8 mouse cellular contexts compared by ENCODE assay signal in the genomic region with DNA sequence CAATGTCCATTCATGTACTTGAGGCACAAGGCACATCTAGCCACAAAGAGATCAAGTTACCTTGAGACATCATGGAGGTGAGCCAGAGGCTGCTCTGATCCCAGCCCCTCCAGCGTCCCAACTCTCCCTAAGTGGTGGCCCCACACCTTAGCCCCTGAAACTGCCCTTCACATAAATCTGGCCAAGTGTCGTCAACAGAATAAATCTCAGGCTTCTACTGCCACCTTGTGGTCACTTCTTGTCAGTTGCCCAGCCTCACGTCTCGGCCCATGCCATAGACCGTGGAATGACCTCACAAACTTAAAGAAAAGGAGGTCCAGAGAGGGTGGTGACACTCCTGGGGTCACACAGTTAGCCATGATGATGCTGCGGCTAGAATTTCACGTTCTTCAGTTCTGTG.
DNase-seq lines count a peak whose midpoint lies in the region; ATAC-seq lines count a peak whose summit lies in the region.

No protein-coding gene starts in this region.

- H3K27ac ChIP-seq in limb, embryonic 12.5 days = no peak overlapping the region
- no peak overlapping the region for H3K27ac ChIP-seq in stomach, embryonic 16.5 days (ENCODE audit: low read length)

- H3K4me3 ChIP-seq in limb, embryonic 12.5 days (replicated peaks) = no peak overlapping the region
- H3K4me3 ChIP-seq in stomach, embryonic 16.5 days (replicated peaks; ENCODE audit: low read length) = no peak overlapping the region

- no peaks in the 10 kb centered on the region for H3K9me3 ChIP-seq in limb, embryonic 12.5 days
- H3K9me3 ChIP-seq in stomach, embryonic 16.5 days (replicated peaks; ENCODE audit: control insufficient read depth, low read length) = no peaks in the 10 kb centered on the region

- peak; percentile 89 for ATAC-seq in granulocyte monocyte progenitor cell, adult 5-6 weeks (replicated peaks; ENCODE audit: poor library complexity, severe bottlenecking)
- 0 out of 2 replicates have a peak, but pooled peaks have one; percentile 26 for ATAC-seq in limb, embryonic 12.5 days (ENCODE audit: insufficient number of reproducible peaks, insufficient read depth, low FRiP score, low TSS enrichment, low read depth)
- peak; percentile 47; the same call in 1 of the 2 replicates for ATAC-seq in stomach, embryonic 16.5 days (ENCODE audit: insufficient read depth, low FRiP score)

- H3K27me3 ChIP-seq in limb, embryonic 12.5 days = no peaks in the 10 kb centered on the region
- H3K27me3 ChIP-seq in stomach, embryonic 16.5 days (ENCODE audit: control insufficient read depth, insufficient read depth, low read length) = no peaks in the 10 kb centered on the region

- no peak overlapping the region for H3K9ac ChIP-seq in limb, embryonic 12.5 days (replicated peaks)
- H3K9ac ChIP-seq in stomach, embryonic 16.5 days (ENCODE audit: low read length) = no peak overlapping the region

- no peaks in the 10 kb centered on the region for H3K36me3 ChIP-seq in limb, embryonic 12.5 days
- no peaks in the 10 kb centered on the region for H3K36me3 ChIP-seq in stomach, embryonic 16.5 days (ENCODE audit: control insufficient read depth, insufficient read depth, low read length)

- peak; percentile 32 for DNase-seq in urinary bladder, adult 2 months (ENCODE audit: low spot score)
- no peak for DNase-seq in urinary bladder, postnatal 4 days (ENCODE audit: low spot score in 2 of 2)
- DNase-seq in embryo, embryonic 10.5 days (ENCODE audit: low spot score) = peak; percentile 92
- peak; percentile 66 for DNase-seq in kidney, adult 9 months
- DNase-seq in monocyte, adult 2 months (ENCODE audit: low read depth in 1 of 2, low spot score in 2 of 2) = peak; percentile 13 to 41

- H3K4me2 ChIP-seq in limb, embryonic 12.5 days = no peak overlapping the region
- no peak overlapping the region for H3K4me2 ChIP-seq in stomach, embryonic 16.5 days (ENCODE audit: low read depth, low read length)

- H3K4me1 ChIP-seq in limb, embryonic 12.5 days (replicated peaks) = no peaks in the 10 kb centered on the region
- no peaks in the 10 kb centered on the region for H3K4me1 ChIP-seq in stomach, embryonic 16.5 days (ENCODE audit: control insufficient read depth, insufficient read depth, low read length)

- WGBS in limb, embryonic 12.5 days = 8% methylated on average over 7 of the region's 7 CpGs
- 7% methylated on average over 7 of the region's 7 CpGs for WGBS in stomach, embryonic 16.5 days

Comparison
In these comparisons a context has a peak if more than half of its experiments do, and no peak if none do; other contexts are left out.
1. DNase-seq: peak in urinary bladder, adult 2 months (single experiment), embryo, embryonic 10.5 days (single experiment), kidney, adult 9 months (single experiment) and monocyte, adult 2 months (2 of 2); none in urinary bladder, postnatal 4 days (0 of 2).
2. ATAC-seq: peak in every context shown above with its lines; median percentile 89 in granulocyte monocyte progenitor cell, adult 5-6 weeks; 47 in stomach, embryonic 16.5 days; 26 in limb, embryonic 12.5 days.